Mouse (Mus musculus) stomach, postnatal 0 days (tissue): ENCODE measurements at regions not wholly inside any gene's neighbourhood (a gene's known extent, or its start where the extent isn't known, plus 50 kb on each side); places are given as distances from the start of the nearest gene placed in this dataset.

Experiments
- ATAC-seq: fragments of 200-750 bp; cut with Nextera tagmentation; 2 replicates; pipeline ENCODE4 v1.8.0; 2017; ENCODE audit not compliant: low FRiP score, low TSS enrichment
- DNase-seq: peaks from one replicate; pipeline ENCODE4 v3.0.0-alpha.2; 2016; ENCODE audit warnings: low spot score
- H3K27ac ChIP-seq: fragments of 300-500 bp; sonication (generic); replicated peaks from 2 replicates; pipeline ENCODE4 v1.5.1; 2014; ENCODE audit warnings: mild to moderate bottlenecking, control low read depth
- H3K27me3 ChIP-seq: fragments of 300-500 bp; sonication (generic); 2 replicates; pipeline ENCODE4 v1.6.1; 2014; ENCODE audit warnings: low read length; ENCODE audit not compliant: control insufficient read depth, insufficient read depth
- H3K36me3 ChIP-seq: fragments of 300-500 bp; sonication (generic); 2 replicates; pipeline ENCODE4 v1.6.1; 2014; ENCODE audit warnings: low read length, mixed read lengths; ENCODE audit not compliant: control insufficient read depth, insufficient read depth
- H3K4me1 ChIP-seq: fragments of 300-500 bp; sonication (generic); replicated peaks from 2 replicates; pipeline ENCODE4 v1.6.1; 2014; ENCODE audit warnings: antibody characterized with exemption; ENCODE audit not compliant: control insufficient read depth, insufficient read depth
- H3K4me2 ChIP-seq: fragments of 300-500 bp; sonication (generic); replicated peaks from 2 replicates; pipeline ENCODE4 v1.6.1; 2014; ENCODE audit warnings: low read depth, mild to moderate bottlenecking, control low read depth, moderate library complexity
- H3K4me3 ChIP-seq: fragments of 300-500 bp; sonication (generic); 2 replicates; pipeline ENCODE4 v1.5.1; 2014; ENCODE audit warnings: low read depth, low read length, control low read depth
- H3K9ac ChIP-seq: fragments of 300-500 bp; sonication (generic); 2 replicates; pipeline ENCODE4 v1.6.1; 2014; ENCODE audit warnings: mild to moderate bottlenecking, low read length, control low read depth, mixed read lengths
- H3K9me3 ChIP-seq: fragments of 300-500 bp; sonication (generic); 2 replicates; pipeline ENCODE4 v1.6.1; 2016; ENCODE audit warnings: low read length; ENCODE audit not compliant: control insufficient read depth
- CTCF ChIP-seq: IDR thresholded peaks from 2 replicates; pipeline ENCODE4 v1.5.1; 2016; ENCODE audit warnings: antibody characterized with exemption, low read depth, mild to moderate bottlenecking, moderate library complexity
- EP300 ChIP-seq: optimal IDR thresholded peaks from 2 replicates; pipeline ENCODE3; 2016; ENCODE audit warnings: antibody characterized with exemption
- WGBS: fragments of 180-500 bp; shearing (Covaris S2); extraction: QIAGEN DNeasy Blood & Tissue Kit; methylation state at CpG from one replicate; pipeline ENCODE4 v1.1.7; 2014; 5-methylcytosine and 5-hydroxymethylcytosine counted together

GRCm38 (mm10) chr9:87848882-87849281 is 117.8 kb upstream of the Tbx18 start:
- H3K9me3 ChIP-seq = no peaks in the 10 kb centered on the region
- ATAC-seq (no peak), DNase-seq (no peak)
- H3K36me3 ChIP-seq = no peaks in the 10 kb centered on the region
- no peaks in the 10 kb centered on the region for H3K27me3 ChIP-seq
- H3K4me3 ChIP-seq = no peak overlapping the region
- no peak overlapping the region for H3K9ac ChIP-seq
- H3K4me2 ChIP-seq = no peak overlapping the region
- no peaks in the 10 kb centered on the region for H3K4me1 ChIP-seq
- H3K27ac ChIP-seq = no peak overlapping the region
- no peak for TF ChIP-seq EP300
- no peak for TF ChIP-seq CTCF
- 65% methylated on average over 5 of the region's 5 CpGs for WGBS

- no peak overlapping the region for H3K27ac ChIP-seq
- no peak for DNase-seq
- no peak for ATAC-seq
- TF ChIP-seq EP300 (no peak), CTCF (no peak)
- no peaks in the 10 kb centered on the region for H3K9me3 ChIP-seq
- no peaks in the 10 kb centered on the region for H3K27me3 ChIP-seq
- H3K9ac ChIP-seq = no peak overlapping the region
- 89% methylated on average over 1 of the region's 1 CpGs for WGBS
- H3K36me3 ChIP-seq = no peaks in the 10 kb centered on the region
- H3K4me3 ChIP-seq = no peak overlapping the region
- no peak overlapping the region for H3K4me2 ChIP-seq
- H3K4me1 ChIP-seq = no peaks in the 10 kb centered on the region
Measured at GRCm38 (mm10) chr9:87850133-87850532, 119.1 kb upstream of the Tbx18 start.

GRCm38 (mm10) chr9:87861588-87861987 is 130.5 kb upstream of the Tbx18 start:
- H3K9me3 ChIP-seq = no peaks in the 10 kb centered on the region
- 53% methylated on average over 1 of the region's 1 CpGs for WGBS
- no peaks in the 10 kb centered on the region for H3K36me3 ChIP-seq
- H3K4me2 ChIP-seq = no peak overlapping the region
- ATAC-seq = no peak
- H3K4me3 ChIP-seq = no peak overlapping the region
- DNase-seq = no peak
- no peak overlapping the region for H3K27ac ChIP-seq
- no peaks in the 10 kb centered on the region for H3K4me1 ChIP-seq
- H3K27me3 ChIP-seq = no peaks in the 10 kb centered on the region
- no peak for TF ChIP-seq CTCF
- TF ChIP-seq EP300 = no peak
- H3K9ac ChIP-seq = no peak overlapping the region

GRCm38 (mm10) chr9:87865236-87865635 is 134.2 kb upstream of the Tbx18 start:
- Histone ChIP-seq H3K9ac (no peak overlapping the region), H3K36me3 (no peaks in the 10 kb centered on the region), H3K27ac (no peak overlapping the region), H3K27me3 (no peaks in the 10 kb centered on the region), H3K4me2 (no peak overlapping the region), H3K4me1 (no peaks in the 10 kb centered on the region), H3K9me3 (no peaks in the 10 kb centered on the region), H3K4me3 (no peak overlapping the region)
- ATAC-seq = no peak
- no peak for DNase-seq
- no peak for TF ChIP-seq EP300
- TF ChIP-seq CTCF = no peak
- 71% methylated on average over 6 of the region's 6 CpGs for WGBS

GRCm38 (mm10) chr9:87872384-87872905 is 141.4 kb upstream of the Tbx18 start:
- no peaks in the 10 kb centered on the region for H3K4me1 ChIP-seq
- H3K4me2 ChIP-seq = no peak overlapping the region
- no peaks in the 10 kb centered on the region for H3K36me3 ChIP-seq
- 76% methylated on average over 6 of the region's 6 CpGs for WGBS
- TF ChIP-seq CTCF = no peak
- no peak for TF ChIP-seq EP300
- no peak for ATAC-seq
- no peaks in the 10 kb centered on the region for H3K27me3 ChIP-seq
- no peak overlapping the region for H3K4me3 ChIP-seq
- H3K9ac ChIP-seq = no peak overlapping the region
- no peak overlapping the region for H3K27ac ChIP-seq
- DNase-seq = no peak
- H3K9me3 ChIP-seq = no peaks in the 10 kb centered on the region

- no peaks in the 10 kb centered on the region for H3K4me1 ChIP-seq
- ATAC-seq (no peak), DNase-seq (no peak)
- H3K4me3 ChIP-seq = no peak overlapping the region
- no peak overlapping the region for H3K9ac ChIP-seq
- no peak overlapping the region for H3K4me2 ChIP-seq
- TF ChIP-seq CTCF (no peak), EP300 (no peak)
- H3K27ac ChIP-seq = no peak overlapping the region
- no peaks in the 10 kb centered on the region for H3K36me3 ChIP-seq
- H3K9me3 ChIP-seq = no peaks in the 10 kb centered on the region
- WGBS = 85% methylated on average over 1 of the region's 1 CpGs
- H3K27me3 ChIP-seq = no peaks in the 10 kb centered on the region
Measured at GRCm38 (mm10) chr9:87882587-87882986, 151.5 kb upstream of the Tbx18 start.
